Mouse (Mus musculus): ENCODE measurements around the gene E330021D16Rik.

E330021D16Rik gene

GRCm38 (mm10) chr6:136422084-136422853 is 6.9 kb upstream of the E330021D16Rik start:
- in situ Hi-C loops (cut with MboI), result loop anchor here (5.0 to 10.0 kb wide), 3 partner anchors 35 to 135 kb away; no protein-coding TSS in a partner anchor

GRCm38 (mm10) chr6:136421059-136421458 is 5.7 kb upstream of the E330021D16Rik start:
- in situ Hi-C loops (cut with MboI), result loop anchor here (5.0 to 10.0 kb wide), 3 partner anchors 36 to 136 kb away; no protein-coding TSS in a partner anchor

- in situ Hi-C loops (cut with MboI), result no loop called here
These were observed 3.8 kb upstream of the E330021D16Rik start for GRCm38 (mm10) chr6:136418889-136419835.

- in situ Hi-C loops (cut with MboI), result no loop called here
These were observed 3.0 kb upstream of the E330021D16Rik start for GRCm38 (mm10) chr6:136418333-136418848.

- in situ Hi-C loops (cut with MboI), result no loop called here
These were observed 2.5 kb upstream of the E330021D16Rik start for GRCm38 (mm10) chr6:136417864-136418263.

- in situ Hi-C loops (cut with MboI), result no loop called here
These were observed 1.5 kb downstream of the E330021D16Rik start for GRCm38 (mm10) chr6:136413856-136414362.

- in situ Hi-C loops (cut with MboI), result loop anchor here (5.0 kb wide), 1 partner anchor 80 kb away; the partner anchor contains the start of gene Gm8994
These were observed 7.7 kb downstream of the E330021D16Rik start for GRCm38 (mm10) chr6:136407608-136408192.

- in situ Hi-C loops (cut with MboI), result no loop called here
These were observed 18.5 kb downstream of the E330021D16Rik start for GRCm38 (mm10) chr6:136396860-136397259.

- in situ Hi-C loops (cut with MboI), result no loop called here
These were observed 25.1 kb downstream of the E330021D16Rik start for GRCm38 (mm10) chr6:136390262-136390661.

- in situ Hi-C loops (cut with MboI), result no loop called here
These were observed 30.1 kb downstream of the E330021D16Rik start for GRCm38 (mm10) chr6:136385287-136385686.

GRCm38 (mm10) chr6:136383218-136383617 is 32.2 kb downstream of the E330021D16Rik start:
- in situ Hi-C loops (cut with MboI), result no loop called here

GRCm38 (mm10) chr6:136376097-136376496 is 39.3 kb downstream of the E330021D16Rik start:
- in situ Hi-C loops (cut with MboI), result no loop called here

GRCm38 (mm10) chr6:136364430-136365098 is 50.8 kb downstream of the E330021D16Rik start:
- in situ Hi-C loops (cut with MboI), result no loop called here

GRCm38 (mm10) chr6:136364008-136364407 is 51.4 kb downstream of the E330021D16Rik start:
- in situ Hi-C loops (cut with MboI), result no loop called here

- in situ Hi-C loops (cut with MboI), result no loop called here
These were observed 52.1 kb downstream of the E330021D16Rik start for GRCm38 (mm10) chr6:136363313-136363712.

GRCm38 (mm10) chr6:136358471-136358870 is 56.9 kb downstream of the E330021D16Rik start:
- in situ Hi-C loops (cut with MboI), result no loop called here

GRCm38 (mm10) chr6:136353399-136354184 is 61.8 kb downstream of the E330021D16Rik start:
- in situ Hi-C loops (cut with MboI), result no loop called here

All from mature B cell (primary cell).